Mouse (Mus musculus): Measurements from ENCODE around the gene Hist1h2ab. TPM values are rescaled to one million over a fixed set of nuclear protein-coding genes. Genes with fewer than 3 reads are reported as not detected.
A peak's percentile ranks its signal among the peaks of the same experiment; 100 is the strongest.
"Not testable (repeated sequence)": the region's sequence is repeated elsewhere in the genome, so short reads cannot be mapped to it uniquely, and the experiment has no call there.

The Hist1h2ab gene
- total RNA-seq, 2 experiments from 2014 or later = 281 to 334 TPM

- no peak for DNase-seq
These were observed 2.6 kb downstream of the Hist1h2ab start for GRCm38 (mm10) chr13:23753314-23754078.

- no peak for DNase-seq
These were observed 4.1 kb downstream of the Hist1h2ab start for GRCm38 (mm10) chr13:23755000-23755399.

GRCm38 (mm10) chr13:23756790-23757189 lies 5.9 kb downstream of the Hist1h2ab start, which contains the start of gene Hist1h4b:
Gene Hist1h4b, plus strand, starts transcription at chr13:23757013.
- peak; percentile 91 for DNase-seq

GRCm38 (mm10) chr13:23757211-23757773 lies 6.4 kb downstream of the Hist1h2ab start:
- DNase-seq = no peak

GRCm38 (mm10) chr13:23757921-23758320 lies 7.0 kb downstream of the Hist1h2ab start:
- DNase-seq = no peak

- no peak for DNase-seq
These were observed 8.4 kb downstream of the Hist1h2ab start for GRCm38 (mm10) chr13:23759251-23759771.

GRCm38 (mm10) chr13:23759916-23760239 lies 9.0 kb downstream of the Hist1h2ab start:
- DNase-seq = no peak

- DNase-seq = no peak
These were observed 9.5 kb downstream of the Hist1h2ab start for GRCm38 (mm10) chr13:23760240-23760971.

GRCm38 (mm10) chr13:23760972-23761864 lies 10.3 kb downstream of the Hist1h2ab start, which contains the start of gene Hist1h4a:
Gene Hist1h4a, minus strand, starts transcription at chr13:23761230.
- DNase-seq = peak; percentile 98

- peak; percentile 82 for DNase-seq
These were observed 11.2 kb downstream of the Hist1h2ab start, which contains the start of gene Hist1h3a for GRCm38 (mm10) chr13:23761871-23762821. Gene Hist1h3a, minus strand, starts transcription at chr13:23762386.

GRCm38 (mm10) chr13:23763242-23763585 lies 12.3 kb downstream of the Hist1h2ab start:
- no peak for DNase-seq

- peak; percentile 88 for DNase-seq
These were observed 12.8 kb downstream of the Hist1h2ab start, which contains the start of gene Hist1h1a for GRCm38 (mm10) chr13:23763586-23764323. Gene Hist1h1a, plus strand, starts transcription at chr13:23763666.

- no peak for DNase-seq
These were observed 13.6 kb downstream of the Hist1h2ab start for GRCm38 (mm10) chr13:23764324-23765171.

- DNase-seq = no peak
These were observed 14.2 kb downstream of the Hist1h2ab start for GRCm38 (mm10) chr13:23765172-23765513.

GRCm38 (mm10) chr13:23766772-23767171 lies 15.8 kb downstream of the Hist1h2ab start:
- DNase-seq = peak; percentile 27

- DNase-seq = no peak
These were observed 18.0 kb downstream of the Hist1h2ab start for GRCm38 (mm10) chr13:23768834-23769397.

- DNase-seq = not testable (repeated sequence)
These were observed 18.7 kb downstream of the Hist1h2ab start, which contains the start of gene Trim38 for GRCm38 (mm10) chr13:23769613-23770012. Gene Trim38, plus strand, starts transcription at chr13:23769913.

- peak; percentile 66 for DNase-seq
These were observed 21.8 kb downstream of the Hist1h2ab start for GRCm38 (mm10) chr13:23772561-23773313.

Measured in adrenal gland, postnatal 10 days (tissue).